27 mouse cellular contexts compared by ENCODE assay signal in the genomic region with DNA sequence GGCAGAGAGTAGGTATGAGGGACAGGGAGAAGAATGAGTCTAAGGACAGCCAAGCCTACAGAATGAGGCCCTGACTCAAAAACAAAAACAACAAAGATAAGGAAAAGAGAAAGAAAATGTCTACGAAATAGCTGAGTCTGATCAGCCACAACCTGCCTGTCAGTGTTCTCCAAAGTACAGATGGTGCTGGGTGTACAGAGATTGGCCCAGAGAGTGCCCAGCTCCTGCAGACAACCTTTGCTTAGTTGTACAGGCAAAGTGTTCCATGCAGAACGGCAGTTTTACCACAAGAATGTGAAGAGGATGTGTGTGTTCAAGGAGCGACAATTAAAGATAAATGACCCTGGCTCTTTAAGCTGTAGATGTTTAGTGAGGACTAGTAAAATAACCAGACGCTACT. TPM values are rescaled to one million over a fixed set of nuclear protein-coding genes. Genes with fewer than 3 reads are reported as not detected.
"Had no signal": no experiment of that assay in that cellular context is flagged by ENCODE, and none has a peak within 500 bp of the region (broad histone marks: within the 10 kb centered on the region; RNA-seq: fewer than 3 reads in every experiment).

No protein-coding gene starts in this region.

- H3K27ac ChIP-seq: heart, embryonic 10.5 days; hindbrain, embryonic 10.5 days; hindbrain, embryonic 12.5 days; hindbrain, embryonic 14.5 days; intestine, embryonic 15.5 days; kidney, postnatal 0 days; left cerebral cortex, adult 2 months; limb, embryonic 10.5 days; limb, embryonic 12.5 days; liver, embryonic 13.5 days; liver, embryonic 15.5 days had no signal

- ATAC-seq: hindbrain, embryonic 16.5 days; inflammation-experienced regulatory T-cells, adult 6 months; intestine, embryonic 15.5 days; intestine, postnatal 0 days had no signal

- DNase-seq: gastrocnemius, postnatal 14 days; gastrocnemius, postnatal 36 days; heart, adult 18-20 months; heart, postnatal 10 days; heart, postnatal 4 days; kidney, adult 18-20 months; kidney, adult 8-10 months; kidney, postnatal 14 days; kidney, postnatal 4 days; layer of hippocampus, adult 9-11 months; liver; liver, embryonic 13.5 days had no signal

- H3K4me3 ChIP-seq: heart, embryonic 10.5 days; heart, embryonic 12.5 days; hindbrain, embryonic 10.5 days; hindbrain, embryonic 12.5 days; intestine, embryonic 15.5 days; left cerebral cortex, adult 2 months; limb, embryonic 10.5 days; limb, embryonic 12.5 days; liver, embryonic 13.5 days; liver, embryonic 15.5 days had no signal

RNA-seq across cellular contexts. Expression of gene Spock2, which starts 52.9 kb away (rescaled TPM):
- total RNA-seq: granulocyte monocyte progenitor cell, adult 5-6 weeks had no signal
